Mouse (Mus musculus): ENCODE measurements around the gene Tssk1.

- TF ChIP-seq GATA1 (IDR thresholded peaks at IDR 0.05; ENCODE audit: low read length) (no peak), TAL1 (IDR thresholded peaks at IDR 0.05; ENCODE audit: low read length) (no peak)
Observed at GRCm38 (mm10) chr16:17928627-17929104, 34.6 kb downstream of the Tssk1 start.
